Mouse (Mus musculus): Measurements from ENCODE around the gene Nhej1. TPM values are rescaled to one million over a fixed set of nuclear protein-coding genes. Genes with fewer than 3 reads are reported as not detected.

Gene Nhej1
- polyA plus RNA-seq, 1 experiment from 2014 or later, result 11.1 TPM

- Histone ChIP-seq H3K36me3 (replicated peaks) (no peaks in the 10 kb centered on the region), H3K27me3 (replicated peaks; ENCODE audit: low read depth, poor library complexity, severe bottlenecking) (peaks cover 62% of the 10 kb centered on the region)
- WGBS, result 42% methylated on average over 12 of the region's 12 CpGs
Measured at GRCm38 (mm10) chr1:74936221-74936830, 188.7 kb downstream of the Nhej1 start.

GRCm38 (mm10) chr1:74935402-74935801 is 189.6 kb downstream of the Nhej1 start, which contains the start of gene Cfap65:
TSS of gene Cfap65 (minus strand) at chr1:74935599.
- Histone ChIP-seq H3K36me3 (replicated peaks) (no peaks in the 10 kb centered on the region), H3K4me1 (no peaks in the 10 kb centered on the region), H3K27ac (replicated peaks) (no peak within 1 kb of the TSS), H3K9me3 (no peaks in the 10 kb centered on the region), H3K27me3 (replicated peaks; ENCODE audit: low read depth, poor library complexity, severe bottlenecking) (peaks cover 56% of the 10 kb centered on the region), H3K4me3 (peak within 1 kb of the TSS; percentile 43)
- 2% methylated on average over 18 of the region's 18 CpGs for WGBS
- peak; percentile 52 for DNase-seq (ENCODE audit: low spot score)

More at GRCm38 (mm10) chr1:74936221-74936830, 188.7 kb downstream of the Nhej1 start:
- DNase-seq (ENCODE audit: low spot score), result no peak
- Histone ChIP-seq H3K4me3 (no peak overlapping the region), H3K4me1 (no peaks in the 10 kb centered on the region), H3K9me3 (no peaks in the 10 kb centered on the region), H3K27ac (replicated peaks) (no peak overlapping the region)

- 84% methylated on average over 9 of the region's 9 CpGs for WGBS
Measured at GRCm38 (mm10) chr1:74927621-74928296, 197.2 kb downstream of the Nhej1 start.

GRCm38 (mm10) chr1:74926721-74927120 is 198.3 kb downstream of the Nhej1 start:
- peaks cover 51% of the 10 kb centered on the region for H3K27me3 ChIP-seq (replicated peaks; ENCODE audit: low read depth, poor library complexity, severe bottlenecking)
- no peaks in the 10 kb centered on the region for H3K9me3 ChIP-seq
- peak; percentile 42 for DNase-seq (ENCODE audit: low spot score)
- H3K36me3 ChIP-seq (replicated peaks), result no peaks in the 10 kb centered on the region
- 42% methylated on average over 6 of the region's 6 CpGs for WGBS
- H3K4me1 ChIP-seq, result no peaks in the 10 kb centered on the region
- no peak overlapping the region for H3K27ac ChIP-seq (replicated peaks)
- H3K4me3 ChIP-seq, result no peak overlapping the region

More at GRCm38 (mm10) chr1:74927621-74928296, 197.2 kb downstream of the Nhej1 start:
- Histone ChIP-seq H3K36me3 (replicated peaks) (no peaks in the 10 kb centered on the region), H3K4me1 (no peaks in the 10 kb centered on the region), H3K9me3 (no peaks in the 10 kb centered on the region), H3K27me3 (replicated peaks; ENCODE audit: low read depth, poor library complexity, severe bottlenecking) (peaks cover 59% of the 10 kb centered on the region), H3K4me3 (no peak overlapping the region), H3K27ac (replicated peaks) (no peak overlapping the region)
- no peak for DNase-seq (ENCODE audit: low spot score)

GRCm38 (mm10) chr1:74924464-74924863 is 200.5 kb downstream of the Nhej1 start:
- Histone ChIP-seq H3K27ac (replicated peaks) (no peak overlapping the region), H3K27me3 (replicated peaks; ENCODE audit: low read depth, poor library complexity, severe bottlenecking) (peaks cover 51% of the 10 kb centered on the region)

More at GRCm38 (mm10) chr1:74924464-74924863, 200.5 kb downstream of the Nhej1 start:
- Histone ChIP-seq H3K9me3 (no peaks in the 10 kb centered on the region), H3K4me3 (no peak overlapping the region), H3K36me3 (replicated peaks) (no peaks in the 10 kb centered on the region), H3K4me1 (no peaks in the 10 kb centered on the region)
- WGBS, result 64% methylated on average over 4 of the region's 4 CpGs
- DNase-seq (ENCODE audit: low spot score), result no peak

Other genes with a start within 250 kb of the Nhej1 start
- gene Fev, start 239.8 kb downstream of the Nhej1 start, polyA plus RNA-seq (2016; fragmentation: Nextera tagmentation; extraction: Ambion mirVana), result not detected in 2 replicates
- not detected in 2 replicates for gene Cryba2, start 232.1 kb downstream of the Nhej1 start, polyA plus RNA-seq (2016; fragmentation: Nextera tagmentation; extraction: Ambion mirVana)
- gene Cfap65, start 189.6 kb downstream of the Nhej1 start, polyA plus RNA-seq (2016; fragmentation: Nextera tagmentation; extraction: Ambion mirVana), result 0.08 TPM in 1 of 2 replicates, not detected in the other
- 0.11 TPM in 1 of 2 replicates, not detected in the other for gene Ihh, start 173.5 kb downstream of the Nhej1 start, polyA plus RNA-seq (2016; fragmentation: Nextera tagmentation; extraction: Ambion mirVana)
- 0.06 and 0.08 TPM in 2 replicates for gene Slc23a3, start 8.7 kb upstream of the Nhej1 start, polyA plus RNA-seq (2016; fragmentation: Nextera tagmentation; extraction: Ambion mirVana)
- gene Cnppd1, start 17.5 kb upstream of the Nhej1 start, polyA plus RNA-seq (2016; fragmentation: Nextera tagmentation; extraction: Ambion mirVana), result 45.3 and 46.2 TPM in 2 replicates
- gene Retreg2, start 17.6 kb upstream of the Nhej1 start, polyA plus RNA-seq (2016; fragmentation: Nextera tagmentation; extraction: Ambion mirVana), result 32.1 and 35.8 TPM in 2 replicates
- gene Zfand2b, start 43.4 kb upstream of the Nhej1 start, polyA plus RNA-seq (2016; fragmentation: Nextera tagmentation; extraction: Ambion mirVana), result 32.6 and 33.6 TPM in 2 replicates
- gene Abcb6, start 55.2 kb upstream of the Nhej1 start, polyA plus RNA-seq (2016; fragmentation: Nextera tagmentation; extraction: Ambion mirVana), result 32.3 and 34.8 TPM in 2 replicates
- 22.9 and 27.2 TPM in 2 replicates for gene Ankzf1, start 67.0 kb upstream of the Nhej1 start, polyA plus RNA-seq (2016; fragmentation: Nextera tagmentation; extraction: Ambion mirVana)
- gene Atg9a, start 67.0 kb upstream of the Nhej1 start, polyA plus RNA-seq (2016; fragmentation: Nextera tagmentation; extraction: Ambion mirVana), result 20.7 and 21.8 TPM in 2 replicates
- 13.3 and 14.5 TPM in 2 replicates for gene Glb1l, start 85.6 kb upstream of the Nhej1 start, polyA plus RNA-seq (2016; fragmentation: Nextera tagmentation; extraction: Ambion mirVana)
- 139 and 145 TPM in 2 replicates for gene Stk16, start 85.6 kb upstream of the Nhej1 start, polyA plus RNA-seq (2016; fragmentation: Nextera tagmentation; extraction: Ambion mirVana)
- 14.6 and 16.3 TPM in 2 replicates for gene Tuba4a, start 94.7 kb upstream of the Nhej1 start, polyA plus RNA-seq (2016; fragmentation: Nextera tagmentation; extraction: Ambion mirVana)
- gene A630095N17Rik, start 106.9 kb upstream of the Nhej1 start, polyA plus RNA-seq (2016; fragmentation: Nextera tagmentation; extraction: Ambion mirVana), result not detected in 2 replicates
- 27.0 and 27.5 TPM in 2 replicates for gene Dnajb2, start 111.2 kb upstream of the Nhej1 start, polyA plus RNA-seq (2016; fragmentation: Nextera tagmentation; extraction: Ambion mirVana)
- gene Ptprn, start 139.3 kb upstream of the Nhej1 start, polyA plus RNA-seq (2016; fragmentation: Nextera tagmentation; extraction: Ambion mirVana), result 1.7 and 2.1 TPM in 2 replicates
- 1.9 and 2.5 TPM in 2 replicates for gene Resp18, start 153.2 kb upstream of the Nhej1 start, polyA plus RNA-seq (2016; fragmentation: Nextera tagmentation; extraction: Ambion mirVana)
- 144 and 150 TPM in 2 replicates for gene Dnpep, start 192.8 kb upstream of the Nhej1 start, polyA plus RNA-seq (2016; fragmentation: Nextera tagmentation; extraction: Ambion mirVana)
- gene Des, start 235.1 kb upstream of the Nhej1 start, polyA plus RNA-seq (2016; fragmentation: Nextera tagmentation; extraction: Ambion mirVana), result 10.4 and 15.6 TPM in 2 replicates